Mouse (Mus musculus): ENCODE results near the gene Coro6. TPM values are rescaled to one million over a fixed set of nuclear protein-coding genes. Genes with fewer than 3 reads are reported as not detected.

The Coro6 gene
- total RNA-seq, 2 experiments from 2014 or later: 191 to 201 TPM

DNA sequence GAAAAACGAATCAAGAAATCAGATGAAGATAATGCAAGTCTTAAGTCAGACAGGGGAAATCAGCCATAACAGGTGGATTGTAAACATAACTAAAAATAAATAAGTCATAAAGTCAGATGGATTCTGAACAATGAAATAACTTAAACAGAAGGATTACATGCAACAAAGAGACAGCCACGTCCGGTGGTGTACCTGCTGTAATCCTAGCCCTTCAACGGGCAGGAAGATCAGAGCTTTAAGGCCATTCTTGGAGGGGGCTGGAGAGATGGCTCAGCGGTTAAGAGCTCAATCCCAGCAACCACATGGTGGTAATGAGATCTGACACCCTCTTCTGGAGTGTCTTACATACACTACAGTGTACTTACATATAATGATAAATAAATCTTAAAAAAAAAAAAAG is 49.1 kb downstream of the Coro6 start:
- no peak for DNase-seq (ENCODE audit: low spot score)

DNA sequence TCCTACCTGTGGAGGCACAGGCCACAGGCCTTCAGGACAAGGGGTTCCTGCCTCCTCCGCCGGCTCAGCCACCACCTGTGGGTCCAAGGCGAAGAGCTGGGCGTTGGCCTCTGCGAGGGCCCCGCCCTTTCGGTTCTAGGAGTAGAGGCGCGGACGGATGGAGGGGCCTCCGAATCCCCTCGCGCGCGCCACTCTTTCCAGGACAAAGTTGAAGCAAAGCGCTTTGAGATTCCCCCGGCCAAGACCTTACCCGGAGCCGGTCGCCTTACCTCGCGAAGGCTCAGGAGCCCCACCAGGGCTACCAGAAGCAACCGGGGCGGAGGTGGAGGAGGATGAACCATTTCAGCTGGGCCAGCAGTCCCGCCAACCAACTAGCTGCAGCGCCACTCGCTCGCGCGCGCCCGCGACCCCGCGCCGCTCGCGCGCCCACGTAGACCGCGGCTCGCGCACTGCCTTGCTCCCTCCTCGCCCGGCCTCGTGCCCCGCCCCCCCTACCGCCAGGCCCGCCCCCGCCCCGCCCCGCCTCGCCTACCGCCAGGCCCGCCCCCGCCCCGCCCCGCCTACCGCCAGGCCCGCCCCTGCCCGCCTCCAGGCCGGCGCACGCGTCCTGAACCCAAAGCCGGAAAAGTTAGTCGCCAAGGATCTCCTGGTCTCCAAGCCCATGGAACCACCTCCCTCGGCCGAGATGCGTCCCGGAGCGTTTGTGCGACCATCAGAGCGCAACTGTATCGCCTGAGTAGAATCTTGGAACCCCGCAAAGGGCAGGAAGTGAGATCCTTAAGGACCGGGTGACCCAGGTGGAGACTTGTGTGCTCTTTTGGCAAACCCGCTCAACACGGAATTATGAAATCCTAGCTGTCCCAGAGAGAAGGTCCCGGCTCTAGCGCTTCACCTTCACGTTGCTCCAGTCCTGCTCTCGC is 50.9 kb downstream of the Coro6 start:
- DNase-seq (ENCODE audit: low spot score): peak; percentile 82

- no peak for DNase-seq (ENCODE audit: low spot score)
Measured at GRCm38 (mm10) chr11:77513811-77514170, 51.6 kb downstream of the Coro6 start.

DNA sequence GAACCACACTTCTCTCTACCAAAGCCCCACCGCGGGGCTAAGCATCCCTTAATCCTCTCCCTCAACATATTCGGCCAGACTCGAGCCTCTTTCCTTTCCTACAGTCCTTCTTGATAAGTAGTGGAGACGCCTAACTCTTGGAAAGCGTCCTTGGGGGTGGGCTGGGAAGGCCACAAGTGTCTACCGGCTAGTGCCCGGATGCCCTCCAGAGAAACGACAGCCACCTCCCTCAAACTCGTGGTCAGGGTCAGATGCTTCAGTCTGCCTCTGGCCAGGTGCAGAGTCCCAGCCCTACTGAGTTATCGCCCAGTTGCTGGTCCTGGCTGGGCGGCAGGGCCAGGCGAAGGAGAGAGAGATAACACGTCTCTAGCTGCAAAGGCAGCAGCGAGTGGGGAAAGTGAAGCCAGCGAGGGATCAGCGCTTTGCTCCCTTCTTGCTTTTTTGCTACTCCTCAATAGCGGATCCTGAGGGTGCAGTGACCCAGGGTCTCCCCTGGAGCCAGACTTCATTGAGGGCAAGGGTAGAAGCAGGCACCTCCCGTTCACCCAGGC is 52.1 kb downstream of the Coro6 start:
- DNase-seq (ENCODE audit: low spot score): no peak

GRCm38 (mm10) chr11:77514832-77515636 is 52.8 kb downstream of the Coro6 start, which contains the start of gene Abhd15:
Gene Abhd15, plus strand, starts transcription at chr11:77515121.
- peak; percentile 75 for DNase-seq (ENCODE audit: low spot score)

- DNase-seq (ENCODE audit: low spot score): no peak
Measured at GRCm38 (mm10) chr11:77515637-77516552, 53.7 kb downstream of the Coro6 start, which contains the start of gene Trp53i13. Gene Trp53i13, minus strand, starts transcription at chr11:77515980.

GRCm38 (mm10) chr11:77516553-77517425 is 54.6 kb downstream of the Coro6 start:
- no peak for DNase-seq (ENCODE audit: low spot score)

DNA sequence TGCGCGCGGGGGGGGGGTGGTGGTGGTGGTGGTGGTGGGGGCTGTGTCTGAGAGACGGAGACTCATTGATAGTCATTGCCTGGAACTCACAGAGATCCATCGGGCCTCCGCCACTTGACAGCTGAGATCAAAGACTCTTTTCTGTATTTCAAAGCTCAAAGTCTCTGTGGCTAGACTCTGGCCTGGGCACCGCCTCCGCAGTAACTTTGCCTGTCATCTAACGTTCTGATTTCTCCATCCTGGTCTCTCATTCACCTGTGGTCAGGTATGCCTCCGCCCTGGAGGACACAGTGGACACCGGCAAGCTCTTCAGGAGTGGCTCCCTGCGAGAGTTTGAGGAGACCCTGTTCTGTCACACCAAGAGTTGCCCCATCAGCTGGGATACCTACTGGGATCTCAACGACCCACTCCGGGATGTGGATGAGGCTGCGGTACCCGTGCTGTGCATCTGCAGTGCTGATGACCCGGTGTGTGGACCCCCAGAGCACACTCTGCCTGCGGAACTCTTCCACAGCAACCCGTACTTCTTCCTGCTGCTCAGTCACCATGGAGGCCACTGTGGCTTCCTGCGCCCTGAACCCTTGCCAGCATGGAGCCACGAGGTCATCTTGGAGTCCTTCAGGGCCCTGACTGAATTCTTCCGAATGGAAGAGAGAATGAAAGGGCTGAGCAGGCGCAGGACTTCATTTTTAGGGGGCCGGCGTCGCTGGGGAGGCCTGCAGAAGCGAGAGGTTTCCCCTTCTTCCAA is 56.0 kb downstream of the Coro6 start:
- DNase-seq (ENCODE audit: low spot score): no peak

DNA sequence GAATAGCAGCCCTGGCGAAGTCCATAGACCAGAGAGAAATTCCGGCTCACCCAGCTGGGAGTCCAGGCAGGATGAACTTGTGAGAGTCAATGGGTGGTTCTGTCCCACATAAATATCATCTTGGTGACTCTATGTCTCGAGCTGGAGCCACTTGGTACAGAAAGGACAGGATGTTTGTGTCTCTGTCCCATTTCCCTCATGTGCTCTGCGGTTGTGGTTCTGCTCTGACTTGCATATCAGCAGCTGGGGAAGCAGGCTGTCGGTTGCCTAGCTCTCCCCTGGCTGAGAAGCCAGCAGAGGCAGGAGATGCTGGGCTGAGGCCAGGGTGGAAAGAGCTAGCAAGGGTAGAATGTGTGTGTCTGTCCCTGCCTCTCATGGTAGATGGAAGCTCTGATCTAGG is 56.8 kb downstream of the Coro6 start, which contains the start of gene Gm10392:
Gm10392 (minus strand) TSS at position 156 of the 400 bp plus-strand sequence.
- no peak for DNase-seq (ENCODE audit: low spot score)

Other genes starting within 250 kb of the Coro6 start
- 10 to 100 TPM; 49.1 to 49.3 TPM for gene Ssh2, start 246.1 kb upstream of the Coro6 start, total RNA-seq (2021)
- 10 to 100 TPM; 10.6 to 11.6 TPM for gene Ankrd13b, start 27.3 kb downstream of the Coro6 start, total RNA-seq (2021)
- 10 to 100 TPM; 28.0 to 37.1 TPM for gene Git1, start 31.2 kb downstream of the Coro6 start, total RNA-seq (2021)
- gene Abhd15, start 52.7 kb downstream of the Coro6 start, total RNA-seq (2021): under 1 TPM; 0.43 to 0.87 TPM
- 1 to 10 TPM; 2.5 to 3.5 TPM for gene Trp53i13, start 53.6 kb downstream of the Coro6 start, total RNA-seq (2021)
- gene Gm10392, start 56.8 kb downstream of the Coro6 start, total RNA-seq (2021): not detected
- 10 to 100 TPM; 37.1 to 41.8 TPM for gene Taok1, start 145.4 kb downstream of the Coro6 start, total RNA-seq (2021)
- gene Nufip2, start 223.7 kb downstream of the Coro6 start, total RNA-seq (2021): 10 to 100 TPM; 32.4 to 40.8 TPM

All from gastrocnemius, adult 18-20 months (tissue).